Mouse (Mus musculus) CH12.LX (cell line): ENCODE results near the gene Pdyn. TPM values are rescaled to one million over a fixed set of nuclear protein-coding genes. Genes with fewer than 3 reads are reported as not detected.

Experiments used
- DNase-seq: peaks from one replicate; pipeline ENCODE4 v3.0.0-alpha.2; 2013; ENCODE audit errors: extremely low read depth
- H3K27ac ChIP-seq: 2 replicates; pipeline ENCODE4 v1.5.1; 2012; ENCODE audit warnings: low read depth, mild to moderate bottlenecking, control low read depth, moderate library complexity; ENCODE audit not compliant: insufficient read depth
- H3K27me3 ChIP-seq: replicated peaks from 2 replicates; pipeline ENCODE3; 2012; ENCODE audit warnings: inconsistent platforms
- H3K36me3 ChIP-seq, 2 experiments: replicated peaks in 1 of 2; 2 replicates each; pipeline versions ENCODE3 to v1.6.1; 2012; ENCODE audit warnings: inconsistent platforms in 1 of 2, low read length in 1 of 2, mild to moderate bottlenecking in 1 of 2, mixed read lengths in 1 of 2, moderate library complexity in 1 of 2; ENCODE audit not compliant: control insufficient read depth in 1 of 2, insufficient read depth in 1 of 2
- H3K4me1 ChIP-seq, 2 experiments: 2 replicates each; pipeline ENCODE4 v1.6.1; 2012; ENCODE audit warnings: inconsistent platforms in 1 of 2, moderate library complexity in 1 of 2; ENCODE audit not compliant: insufficient read depth in 2 of 2, control insufficient read depth in 1 of 2
- H3K4me2 ChIP-seq: 2 replicates; pipeline ENCODE4 v1.6.1; 2012; ENCODE audit warnings: low read depth, mild to moderate bottlenecking, control low read depth; ENCODE audit not compliant: poor library complexity, insufficient read depth, severe bottlenecking
- H3K4me3 ChIP-seq, 3 experiments: fragments of 150-350 bp in 1 of 3; sonication (generic) in 1 of 3; replicated peaks in 1 of 3; 2 replicates each; pipeline versions ENCODE3 to v1.5.1; 2011 to 2012; ENCODE audit warnings: low read depth in 2 of 3, low read length in 2 of 3, mild to moderate bottlenecking in 2 of 3, moderate library complexity in 2 of 3, control low read depth in 1 of 3, improper control_type of control experiment in 1 of 3, inconsistent platforms in 1 of 3, mixed read lengths in 1 of 3; ENCODE audit not compliant: poor library complexity in 1 of 3
- H3K79me2 ChIP-seq: replicated peaks from 2 replicates; pipeline ENCODE4 v1.6.1; 2012; ENCODE audit warnings: mild to moderate bottlenecking, moderate library complexity; ENCODE audit not compliant: control insufficient read depth, poor library complexity, insufficient read depth, severe bottlenecking; ENCODE audit errors: extremely low read depth
- H3K9ac ChIP-seq: 2 replicates; pipeline ENCODE4 v1.6.1; 2012; ENCODE audit warnings: low read depth, mild to moderate bottlenecking, control low read depth, moderate library complexity; ENCODE audit not compliant: insufficient read depth
- H3K9me3 ChIP-seq: replicated peaks from 2 replicates; pipeline ENCODE3; 2012; ENCODE audit warnings: low read length, inconsistent platforms, mixed read lengths
- CHD2 ChIP-seq: IDR thresholded peaks from 2 replicates; pipeline ENCODE4 v1.6.1; 2011; ENCODE audit warnings: low read length, improper control_type of control experiment
- CTCF ChIP-seq, 2 experiments: IDR thresholded peaks in 1 of 2; conservative IDR thresholded peaks in 1 of 2; 2 replicates each; pipeline ENCODE4 v1.5.1; 2011 to 2012; ENCODE audit warnings: low read depth in 2 of 2, low read length in 2 of 2, improper control_type of control experiment in 1 of 2, inconsistent platforms in 1 of 2, mild to moderate bottlenecking in 1 of 2, moderate library complexity in 1 of 2
- E2F4 ChIP-seq: IDR thresholded peaks from 2 replicates; pipeline ENCODE4 v1.6.1; 2011; ENCODE audit warnings: low read depth, low read length, improper control_type of control experiment; ENCODE audit not compliant: insufficient replicate concordance
- GABPA ChIP-seq: IDR thresholded peaks from 2 replicates; pipeline ENCODE4 v1.6.1; 2012; ENCODE audit warnings: low read depth, low read length, improper control_type of control experiment, inconsistent platforms; ENCODE audit not compliant: insufficient replicate concordance
- KAT2A ChIP-seq: IDR thresholded peaks from 2 replicates; pipeline ENCODE4 v1.6.1; 2012; ENCODE audit warnings: low read length, improper control_type of control experiment, inconsistent platforms; ENCODE audit not compliant: insufficient replicate concordance
- MXI1 ChIP-seq: IDR thresholded peaks from 2 replicates; pipeline ENCODE4 v1.6.1; 2011; ENCODE audit warnings: mild to moderate bottlenecking, low read depth, low read length, improper control_type of control experiment
- NELFE ChIP-seq: IDR thresholded peaks from 2 replicates; pipeline ENCODE4 v1.6.1; 2011; ENCODE audit warnings: low read depth, low read length, improper control_type of control experiment
- RAD21 ChIP-seq: IDR thresholded peaks from 2 replicates; pipeline ENCODE4 v1.6.1; 2011; ENCODE audit warnings: low read depth, mild to moderate bottlenecking, low read length, improper control_type of control experiment, moderate library complexity
- RCOR1 ChIP-seq: conservative IDR thresholded peaks from 2 replicates; pipeline ENCODE4 v1.6.1; 2012; ENCODE audit warnings: low read depth, mild to moderate bottlenecking, inconsistent platforms, low read length, improper control_type of control experiment
- SMC3 ChIP-seq: IDR thresholded peaks from 2 replicates; pipeline ENCODE4 v1.6.1; 2011; ENCODE audit warnings: low read depth, low read length, improper control_type of control experiment
- TCF12 ChIP-seq: IDR thresholded peaks from 2 replicates; pipeline ENCODE4 v1.6.1; 2014; ENCODE audit warnings: low read depth, mild to moderate bottlenecking, inconsistent platforms, low read length, improper control_type of control experiment
- USF2 ChIP-seq: conservative IDR thresholded peaks from 2 replicates; pipeline ENCODE4 v1.6.1; 2011; ENCODE audit warnings: low read depth, low read length, improper control_type of control experiment
- ZC3H11A ChIP-seq: IDR thresholded peaks from 2 replicates; pipeline ENCODE4 v1.6.1; 2012; ENCODE audit warnings: low read depth, mild to moderate bottlenecking, inconsistent platforms, low read length, improper control_type of control experiment
- ZKSCAN1 ChIP-seq: IDR thresholded peaks from 2 replicates; pipeline ENCODE4 v1.6.1; 2012; ENCODE audit warnings: low read depth, inconsistent platforms, low read length, improper control_type of control experiment, borderline replicate concordance
- ZNF384 ChIP-seq: IDR thresholded peaks from 2 replicates; pipeline ENCODE4 v1.6.1; 2012; ENCODE audit warnings: low read depth, low read length, improper control_type of control experiment, inconsistent platforms
- dilution Hi-C: fragments of 300-500 bp; cut with MboI; formaldehyde crosslinking; loops from 2 replicates; pipeline ENCODE4 v1.14.3; 2020; ENCODE audit warnings: low sequenced_read_pairs; ENCODE audit not compliant: extremely low pct_unique_long_range_greater_than_20kb, extremely low pct_ligation_motif_present
- in situ Hi-C: fragments of 300-500 bp; cut with MboI; formaldehyde crosslinking; loops from 3 replicates; pipeline ENCODE4 v1.14.3; 2019; ENCODE audit warnings: low sequenced_read_pairs, low pct_ligation_motif_present, low pct_unique_long_range_greater_than_20kb, mixed read lengths
- polyA plus RNA-seq: library from polyadenylated mRNA; unstranded; fragments of >175 nt; gene quantifications from 2 replicates; pipeline ENCODE4 v1.2.1, GENCODE M21; 2012; ENCODE audit warnings: low read depth; ENCODE audit not compliant: insufficient read length
- total RNA-seq, 2 experiments: library from RNA; depleted of rRNA; stranded (reverse); fragments of 300-350 nt in 1 of 2; fragments of >200 nt in 1 of 2; gene quantifications; 2 replicates each; pipeline ENCODE4 v1.2.3; 2012 to 2014

Gene Pdyn
- total and polyA plus RNA-seq, 3 experiments = not detected

DNA sequence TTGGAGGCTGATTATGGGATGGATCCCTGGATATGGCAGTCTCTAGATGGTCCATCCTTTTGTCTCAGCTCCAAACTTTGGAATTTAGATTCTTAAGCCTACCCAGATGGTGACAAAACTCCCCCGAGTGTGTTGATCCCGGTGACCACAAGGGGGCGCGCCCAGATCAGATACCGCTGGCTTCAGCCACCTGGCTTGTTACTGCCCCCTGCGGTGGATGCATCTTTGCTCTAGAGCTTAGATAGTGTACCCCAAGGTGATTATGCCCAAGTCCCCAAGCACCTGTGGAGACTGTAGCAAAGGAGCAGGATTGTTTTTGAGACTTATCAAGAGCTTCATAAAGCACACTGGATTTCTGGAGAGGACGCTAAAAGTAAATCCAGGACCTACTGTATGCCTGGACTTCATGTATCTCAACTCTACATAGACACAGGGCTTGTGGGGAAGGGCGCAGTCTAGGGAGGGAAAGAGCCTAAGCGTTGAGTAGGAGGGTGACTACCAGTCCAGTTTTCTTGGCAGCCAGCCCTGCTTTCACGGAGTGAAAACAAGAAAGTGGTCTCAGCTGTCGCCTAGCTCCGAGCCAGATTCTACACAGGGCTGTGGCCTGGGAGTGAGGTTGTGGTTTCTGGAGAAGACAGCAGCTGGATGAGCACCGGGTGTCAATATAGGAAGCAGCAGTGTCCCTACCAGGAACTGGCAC lies 24.6 kb downstream of the Pdyn start:
- Histone ChIP-seq H3K4me3 (no peak overlapping the region), H3K4me2 (no peak overlapping the region), H3K79me2 (no peaks in the 10 kb centered on the region), H3K27me3 (peaks cover 38% of the 10 kb centered on the region), H3K9me3 (peaks cover 2% of the 10 kb centered on the region), H3K9ac (no peak overlapping the region), H3K27ac (no peak overlapping the region), H3K4me1 (peaks cover 0 to 7% of the 10 kb centered on the region in 2 experiments; a peak in 2 of 4 replicates), H3K36me3 (no peaks in the 10 kb centered on the region)
- peak; percentile 81 for DNase-seq
- in situ Hi-C loops (loop anchor here (5.0 to 25.0 kb wide), 3 partner anchors 170 to 537 kb away; no protein-coding TSS in a partner anchor), dilution Hi-C loops (no loop called here)
- TF ChIP-seq RAD21 = peak; percentile 94
- peak; percentile 84 for TF ChIP-seq ZC3H11A
- TF ChIP-seq CTCF (conservative IDR thresholded peaks at IDR 0.05 in 1 of 2, IDR thresholded peaks at IDR 0.05 in 1 of 2; ENCODE audit: low read depth in 2 of 2, low read length in 2 of 2) = peak; percentile 30 to 99; a peak in 3 of 4 replicates
- peak; percentile 86; the same call in 1 of the 2 replicates for TF ChIP-seq NELFE
- no peak for TF ChIP-seq RCOR1
- peak; percentile 24; the same call in 1 of the 2 replicates for TF ChIP-seq TCF12
- TF ChIP-seq GABPA = no peak
- peak; percentile 95 for TF ChIP-seq SMC3
- TF ChIP-seq CHD2 = no peak
- no peak for TF ChIP-seq MXI1

DNA sequence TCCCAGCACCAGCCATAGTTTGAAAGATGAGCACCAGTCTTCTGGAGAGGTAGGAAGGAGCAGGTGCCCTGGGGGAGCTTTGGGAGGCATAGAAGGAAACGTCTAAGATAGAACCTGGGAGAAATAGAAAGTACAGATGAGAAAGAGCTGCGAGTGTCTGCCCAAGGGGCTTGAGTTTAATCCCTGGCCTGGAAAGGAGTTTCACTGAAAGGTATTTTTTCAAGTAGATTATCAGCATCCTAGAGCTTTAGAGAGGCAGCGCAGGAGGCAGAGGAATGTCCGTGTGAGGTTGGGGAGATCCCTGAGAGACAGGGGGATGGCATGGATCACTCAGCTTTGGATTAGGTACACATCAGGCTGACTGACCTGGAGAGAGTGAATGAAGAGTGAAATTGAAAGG lies 27.7 kb downstream of the Pdyn start:
- Histone ChIP-seq H3K9ac (no peak overlapping the region), H3K79me2 (no peaks in the 10 kb centered on the region), H3K4me2 (no peak overlapping the region), H3K4me1 (peaks cover 0 to 4% of the 10 kb centered on the region in 2 experiments; a peak in 2 of 4 replicates)
- dilution Hi-C loops = no loop called here
- TF ChIP-seq E2F4 (no peak), USF2 (no peak), ZKSCAN1 (no peak), ZC3H11A (no peak), KAT2A (no peak), ZNF384 (no peak)
- TF ChIP-seq, all 38 proteins: peak for 0
- no peaks in the 10 kb centered on the region for H3K36me3 ChIP-seq
- H3K27ac ChIP-seq = no peak overlapping the region
- no peak overlapping the region for H3K4me3 ChIP-seq
- H3K9me3 ChIP-seq = peaks cover 2% of the 10 kb centered on the region
- H3K27me3 ChIP-seq = peaks cover 10% of the 10 kb centered on the region
- in situ Hi-C loops = loop anchor here (10.0 kb wide), 1 partner anchor 173 kb away; no protein-coding TSS in a partner anchor
- DNase-seq = no peak
